In the genomic region with DNA sequence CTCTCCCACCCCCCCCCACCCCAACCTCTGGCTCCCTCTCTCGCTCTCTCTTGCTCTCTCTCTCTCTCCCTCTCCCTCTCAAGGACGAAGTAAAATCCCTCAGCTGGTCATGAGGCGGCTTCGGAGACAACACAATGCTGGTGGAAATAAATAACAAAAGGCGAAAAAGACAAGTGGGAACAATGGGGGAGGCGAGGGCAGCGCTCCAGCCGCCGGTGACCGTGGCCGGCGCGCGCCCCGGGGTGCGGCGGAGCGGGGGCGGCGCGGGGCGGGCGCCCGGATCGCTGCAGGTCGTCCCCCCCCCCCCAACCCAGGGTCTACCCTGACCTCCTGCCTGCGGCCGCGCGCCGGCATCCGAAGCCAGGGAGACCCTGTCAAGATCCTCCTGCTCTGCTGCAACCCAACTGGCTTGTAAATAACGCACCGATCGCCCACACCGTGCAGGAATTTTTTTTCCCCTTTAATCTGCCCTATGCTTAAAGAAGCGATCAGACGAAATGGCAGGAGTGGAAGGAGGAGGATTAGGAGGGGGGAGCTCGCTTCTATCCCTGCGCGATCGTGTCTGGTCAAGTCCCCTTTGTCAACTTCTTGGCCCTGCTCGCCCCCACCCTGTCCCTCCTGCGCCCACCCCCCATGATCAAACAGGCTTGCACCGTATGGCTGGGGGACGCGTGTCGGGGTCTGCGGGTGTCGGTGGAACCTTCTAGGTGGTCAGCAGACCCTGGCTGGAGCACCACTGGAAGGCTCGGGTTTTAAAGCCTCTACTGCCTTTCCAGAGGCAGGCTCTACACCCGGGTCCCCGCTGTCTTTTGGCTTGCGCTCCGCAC, we compare ENCODE assay signal across 8 mouse cellular contexts. TPM values are rescaled to one million over a fixed set of nuclear protein-coding genes. Genes with fewer than 3 reads are reported as not detected.
A peak's percentile ranks its signal among the peaks of the same experiment; 100 is the strongest.
DNase-seq lines count a peak whose midpoint lies in the region; ATAC-seq and TF ChIP-seq lines count a peak whose summit lies in the region.

No protein-coding gene starts in this region.

- no peaks in the 10 kb centered on the region for H3K4me1 ChIP-seq in cerebellum, adult 2 months (ENCODE audit: control insufficient read depth, insufficient read depth, low read length)
- H3K4me1 ChIP-seq in thymus, adult 2 months (replicated peaks; ENCODE audit: control insufficient read depth, insufficient read depth, low read length) = peaks cover 8% of the 10 kb centered on the region; the same call in 1 of the 2 replicates
- H3K4me1 ChIP-seq in heart, embryonic 15.5 days (replicated peaks) = 0 out of 2 replicates have a peak, but pooled peaks cover 11% of the 10 kb centered on the region
- H3K4me1 ChIP-seq in limb, embryonic 15.5 days = peaks cover 10% of the 10 kb centered on the region
- peaks cover 7% of the 10 kb centered on the region; the same call in 1 of the 2 replicates for H3K4me1 ChIP-seq in neural tube, embryonic 11.5 days (ENCODE audit: control insufficient read depth, insufficient read depth, low read length)

- peak overlapping the region; percentile 73 for H3K4me3 ChIP-seq in cerebellum, adult 2 months (replicated peaks; ENCODE audit: insufficient read depth, low read depth, low read length)
- peak overlapping the region; percentile 85 for H3K4me3 ChIP-seq in thymus, adult 2 months (ENCODE audit: control insufficient read depth, insufficient read depth, low read length)
- peak overlapping the region; percentile 78 for H3K4me3 ChIP-seq in heart, embryonic 15.5 days
- H3K4me3 ChIP-seq in limb, embryonic 15.5 days = peak overlapping the region; percentile 66
- peak overlapping the region; percentile 79 for H3K4me3 ChIP-seq in neural tube, embryonic 11.5 days (ENCODE audit: low read depth, low read length)

- 2% methylated on average over 48 of the region's 55 CpGs for WGBS in cerebellum, adult 2 months
- 4% methylated on average over 49 of the region's 55 CpGs for WGBS in thymus, adult 2 months
- 1% methylated on average over 49 of the region's 55 CpGs for WGBS in heart, embryonic 15.5 days
- under 1% methylated on average over 50 of the region's 55 CpGs for WGBS in limb, embryonic 15.5 days
- under 1% methylated on average over 35 of the region's 55 CpGs for WGBS in neural tube, embryonic 11.5 days

- ATAC-seq in heart, embryonic 15.5 days (replicated peaks; ENCODE audit: insufficient number of reproducible peaks, insufficient read depth, low FRiP score, low read depth) = no peak; the same call in 1 of the 2 replicates
- ATAC-seq in limb, embryonic 15.5 days (ENCODE audit: insufficient number of reproducible peaks, low FRiP score, low TSS enrichment, low read depth) = peak; percentile 17; the same call in 1 of the 2 replicates
- ATAC-seq in neural tube, embryonic 11.5 days (ENCODE audit: insufficient read depth, low FRiP score, low TSS enrichment) = peak; percentile 20; the same call in 1 of the 2 replicates

- H3K9me3 ChIP-seq in heart, embryonic 15.5 days (replicated peaks) = no peaks in the 10 kb centered on the region
- no peaks in the 10 kb centered on the region for H3K9me3 ChIP-seq in limb, embryonic 15.5 days
- H3K9me3 ChIP-seq in neural tube, embryonic 11.5 days (ENCODE audit: control insufficient read depth, low read length) = no peaks in the 10 kb centered on the region

- no peak for TF ChIP-seq POLR2A in cerebellum, adult 2 months (IDR thresholded peaks at IDR 0.05; ENCODE audit: borderline replicate concordance, insufficient read depth, low read length)
- TF ChIP-seq POLR2A in thymus, adult 2 months (IDR thresholded peaks at IDR 0.05; ENCODE audit: control insufficient read depth, extremely low read depth, insufficient read depth, low read length, poor library complexity) = no peak

- H3K9ac ChIP-seq in heart, embryonic 15.5 days = peak overlapping the region; percentile 54
- H3K9ac ChIP-seq in limb, embryonic 15.5 days = peak overlapping the region; percentile 48
- peak overlapping the region; percentile 81 for H3K9ac ChIP-seq in neural tube, embryonic 11.5 days (ENCODE audit: low read length)

- peak overlapping the region; percentile 99 for H3K4me2 ChIP-seq in heart, embryonic 15.5 days
- H3K4me2 ChIP-seq in limb, embryonic 15.5 days = peak overlapping the region; percentile 96
- peak overlapping the region; percentile 70 for H3K4me2 ChIP-seq in neural tube, embryonic 11.5 days (ENCODE audit: low read depth)

- H3K27me3 ChIP-seq in cerebellum, adult 2 months (ENCODE audit: control insufficient read depth, insufficient read depth, low read length) = no peaks in the 10 kb centered on the region
- peaks cover 8% of the 10 kb centered on the region; the same call in 1 of the 2 replicates for H3K27me3 ChIP-seq in thymus, adult 2 months (ENCODE audit: control insufficient read depth, insufficient read depth, low read length)
- peaks cover 20% of the 10 kb centered on the region for H3K27me3 ChIP-seq in heart, embryonic 15.5 days
- peaks cover 27% of the 10 kb centered on the region for H3K27me3 ChIP-seq in limb, embryonic 15.5 days
- 0 out of 2 replicates have a peak, but pooled peaks cover 5% of the 10 kb centered on the region for H3K27me3 ChIP-seq in neural tube, embryonic 11.5 days (ENCODE audit: control insufficient read depth, insufficient read depth, low read length)

- no peaks in the 10 kb centered on the region for H3K36me3 ChIP-seq in thymus, adult 2 months (ENCODE audit: control insufficient read depth, insufficient read depth, low read length)
- H3K36me3 ChIP-seq in heart, embryonic 15.5 days = no peaks in the 10 kb centered on the region
- H3K36me3 ChIP-seq in limb, embryonic 15.5 days = no peaks in the 10 kb centered on the region
- no peaks in the 10 kb centered on the region for H3K36me3 ChIP-seq in neural tube, embryonic 11.5 days (ENCODE audit: control insufficient read depth, insufficient read depth, low read length)

- no peak overlapping the region for H3K27ac ChIP-seq in cerebellum, adult 2 months (ENCODE audit: insufficient read depth, low read length)
- H3K27ac ChIP-seq in thymus, adult 2 months (ENCODE audit: control insufficient read depth, insufficient read depth, low read length) = no peak overlapping the region
- H3K27ac ChIP-seq in heart, embryonic 15.5 days = no peak overlapping the region
- H3K27ac ChIP-seq in limb, embryonic 15.5 days = no peak overlapping the region
- H3K27ac ChIP-seq in neural tube, embryonic 11.5 days (ENCODE audit: low read depth, low read length) = peak overlapping the region; percentile 60; the same call in 1 of the 2 replicates

- peak in 1 of 2 experiments; percentile 22 for DNase-seq in cerebellum, adult 2 months
- no peak for DNase-seq in cerebellum, adult 8-10 months
- no peak for DNase-seq in thymus, adult 2 months
- no peak for DNase-seq in thymus, adult 18-20 months
- peak; percentile 52 for DNase-seq in neural tube, embryonic 11.5 days (ENCODE audit: low spot score)
- no peak for DNase-seq in frontal cortex, postnatal 10 days (ENCODE audit: low spot score in 2 of 2)

- TF ChIP-seq CTCF in cerebellum, adult 2 months (IDR thresholded peaks at IDR 0.05; ENCODE audit: borderline replicate concordance, insufficient read depth, low read depth, low read length) = no peak
- no peak for TF ChIP-seq CTCF in thymus, adult 2 months (IDR thresholded peaks at IDR 0.05; ENCODE audit: borderline replicate concordance, control insufficient read depth, extremely low read depth, insufficient read depth, low read length, poor library complexity)

RNA-seq across cellular contexts. Expression of a gene that starts 0.5 kb away (rescaled TPM):
- polyA plus RNA-seq in cerebellum, adult 2 months (2012; rRNA removed) = 12.4 and 13.3 TPM in 2 replicates
- polyA plus RNA-seq in thymus, adult 2 months (2012; rRNA removed) = 0.64 and 0.81 TPM in 2 replicates
- 8.9 and 10.5 TPM in 2 replicates for polyA plus RNA-seq in heart, embryonic 15.5 days (2015; fragmentation: Nextera tagmentation; extraction: Ambion mirVana)
- 32.6 and 36.0 TPM in 2 replicates for polyA plus RNA-seq in limb, embryonic 15.5 days (2015; fragmentation: Nextera tagmentation; extraction: Ambion mirVana)
- polyA plus RNA-seq in neural tube, embryonic 11.5 days (2014; fragmentation: Nextera tagmentation; extraction: Ambion mirVana) = 28.2 and 34.3 TPM in 2 replicates
